Mouse (Mus musculus): ENCODE data around the gene Cdc6. TPM values are rescaled to one million over a fixed set of nuclear protein-coding genes. Genes with fewer than 3 reads are reported as not detected.

The Cdc6 gene
- polyA plus RNA-seq, 1 experiment = 11.8 TPM

DNA sequence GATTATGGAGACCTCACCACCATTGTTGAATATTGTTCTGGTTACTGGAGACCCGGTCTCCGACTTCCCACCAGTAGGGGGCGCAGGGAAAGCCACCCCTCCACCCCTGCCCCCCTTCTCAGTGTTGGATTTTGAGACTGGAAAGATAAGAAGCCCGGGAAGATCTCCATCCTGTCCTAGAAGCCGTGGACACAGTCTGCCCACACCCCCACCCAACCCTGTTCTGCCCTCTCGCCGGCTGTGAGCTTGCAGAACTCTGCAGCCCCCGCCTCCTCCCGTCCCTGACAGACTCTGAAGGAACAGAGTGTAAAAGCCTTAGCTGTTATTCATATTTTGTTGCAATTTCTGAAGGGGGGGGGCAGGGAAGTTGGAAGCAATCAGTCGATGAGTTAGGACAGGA is 46.8 kb downstream of the Cdc6 start:
- Histone ChIP-seq H3K4me3 (ENCODE audit: insufficient read depth, low read length) (no peak overlapping the region), H3K4me1 (ENCODE audit: control insufficient read depth, insufficient read depth, low read length) (peaks cover 12% of the 10 kb centered on the region), H3K27ac (ENCODE audit: insufficient read depth, low read length) (peak overlapping the region; percentile 59)
- TF ChIP-seq POLR2A (IDR thresholded peaks at IDR 0.05; ENCODE audit: low read depth, low read length) (0 out of 2 replicates have a peak, but pooled peaks have one; percentile 9), CTCF (IDR thresholded peaks at IDR 0.05; ENCODE audit: borderline replicate concordance, insufficient read depth, low read length) (0 out of 2 replicates have a peak, but pooled peaks have one; percentile 8)

DNA sequence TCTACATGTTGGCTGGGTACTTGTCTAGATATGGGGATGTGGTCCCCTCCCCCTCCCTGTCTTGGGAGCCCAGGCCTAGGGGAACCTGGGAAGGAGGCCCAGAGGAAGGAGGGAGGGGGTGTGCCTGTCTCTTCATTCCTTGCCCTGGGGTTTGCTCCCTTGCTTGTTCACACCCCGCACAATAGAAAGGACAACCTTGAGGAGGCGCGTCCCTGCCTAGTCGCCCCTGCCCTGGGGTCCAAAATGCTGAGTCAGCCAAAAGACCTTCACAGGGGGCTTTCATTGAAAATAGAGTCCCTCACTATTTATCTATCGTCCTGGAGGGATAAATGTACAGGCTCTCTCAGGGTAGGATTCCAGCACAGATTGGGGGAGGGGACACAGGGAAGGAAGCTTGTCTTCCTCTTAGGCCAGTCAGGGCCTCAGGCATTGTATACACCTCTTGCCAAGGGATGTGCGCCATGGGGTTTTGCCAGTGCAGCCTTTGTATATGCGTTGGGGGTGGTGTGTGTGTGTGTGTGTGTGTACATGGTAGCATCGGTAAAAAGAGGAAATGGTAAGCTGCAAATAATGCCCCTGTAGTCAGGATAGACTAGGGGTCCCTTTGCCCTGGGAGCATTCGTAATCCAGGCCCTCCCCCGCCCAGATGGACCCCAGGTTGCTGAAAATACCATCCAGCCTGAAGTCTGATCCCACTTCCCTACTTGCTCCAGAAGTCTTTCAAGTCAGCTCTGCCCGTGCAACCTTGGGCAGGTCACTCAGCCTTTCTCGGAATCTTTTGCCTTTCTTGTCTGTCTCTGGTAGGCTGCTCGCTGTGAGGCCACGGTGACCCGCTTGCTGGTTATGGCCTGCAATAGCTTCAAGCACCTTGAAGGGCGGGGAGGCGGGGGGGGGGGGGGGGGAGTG is 47.5 kb downstream of the Cdc6 start:
- TF ChIP-seq CTCF (IDR thresholded peaks at IDR 0.05; ENCODE audit: borderline replicate concordance, insufficient read depth, low read length) = no peak
- TF ChIP-seq POLR2A (IDR thresholded peaks at IDR 0.05; ENCODE audit: low read depth, low read length) = no peak
- H3K4me3 ChIP-seq (ENCODE audit: insufficient read depth, low read length) = no peak overlapping the region
- peak overlapping the region; percentile 59 for H3K27ac ChIP-seq (ENCODE audit: insufficient read depth, low read length)
- H3K4me1 ChIP-seq (ENCODE audit: control insufficient read depth, insufficient read depth, low read length) = peaks cover 12% of the 10 kb centered on the region

DNA sequence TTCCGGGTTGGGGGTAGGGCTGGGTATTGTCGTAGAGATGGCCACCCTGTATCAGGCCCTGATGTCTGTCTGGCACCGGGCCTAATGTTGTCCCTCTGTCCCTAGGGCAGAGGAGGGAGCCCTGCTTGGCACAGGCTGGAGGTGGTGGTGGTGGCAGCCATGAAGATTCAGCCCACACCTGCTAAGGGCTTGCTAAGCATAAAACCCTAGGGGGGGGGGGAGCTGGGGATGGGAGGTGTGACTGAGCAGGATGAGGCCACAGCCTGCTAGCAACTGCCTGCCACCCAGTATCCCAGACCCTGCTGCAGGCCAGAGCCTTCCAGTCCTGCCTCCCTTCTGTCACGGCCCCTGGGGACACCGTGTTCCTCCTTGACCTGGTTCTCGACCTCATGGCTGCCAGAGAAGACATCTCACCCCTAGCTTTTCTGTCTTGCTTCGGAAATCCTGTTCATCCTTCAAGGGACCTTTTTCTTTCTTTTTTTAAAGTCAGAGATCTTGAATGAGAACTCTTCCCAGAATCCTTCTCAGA is 48.2 kb downstream of the Cdc6 start:
- no peak overlapping the region for H3K4me3 ChIP-seq (ENCODE audit: insufficient read depth, low read length)
- H3K4me1 ChIP-seq (ENCODE audit: control insufficient read depth, insufficient read depth, low read length) = peaks cover 12% of the 10 kb centered on the region
- H3K27ac ChIP-seq (ENCODE audit: insufficient read depth, low read length) = no peak overlapping the region
- TF ChIP-seq CTCF (IDR thresholded peaks at IDR 0.05; ENCODE audit: borderline replicate concordance, insufficient read depth, low read length) = no peak
- TF ChIP-seq POLR2A (IDR thresholded peaks at IDR 0.05; ENCODE audit: low read depth, low read length) = no peak

DNA sequence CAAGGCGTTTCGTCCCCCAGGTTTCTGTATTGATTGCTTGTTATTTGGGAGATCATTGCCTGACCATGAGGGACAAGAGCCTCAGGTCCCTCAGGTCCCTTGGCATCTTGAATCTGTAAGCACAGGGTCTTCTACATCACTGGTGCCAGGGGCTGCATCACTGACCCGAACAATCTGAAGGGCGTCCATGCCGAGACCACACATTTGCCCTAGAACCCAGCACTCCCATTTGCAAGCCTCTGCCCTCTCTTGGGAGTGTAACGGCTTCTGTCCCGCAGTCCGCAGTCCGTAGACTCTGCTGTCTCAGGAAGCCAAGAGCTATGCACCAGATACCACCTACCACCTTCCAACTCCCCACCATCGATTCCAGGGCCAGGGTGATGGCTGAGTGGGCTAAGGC is 48.7 kb downstream of the Cdc6 start:
- TF ChIP-seq POLR2A (IDR thresholded peaks at IDR 0.05; ENCODE audit: low read depth, low read length) (no peak), CTCF (IDR thresholded peaks at IDR 0.05; ENCODE audit: borderline replicate concordance, insufficient read depth, low read length) (no peak)
- no peak overlapping the region for H3K27ac ChIP-seq (ENCODE audit: insufficient read depth, low read length)
- H3K4me1 ChIP-seq (ENCODE audit: control insufficient read depth, insufficient read depth, low read length) = peaks cover 12% of the 10 kb centered on the region
- no peak overlapping the region for H3K4me3 ChIP-seq (ENCODE audit: insufficient read depth, low read length)

DNA sequence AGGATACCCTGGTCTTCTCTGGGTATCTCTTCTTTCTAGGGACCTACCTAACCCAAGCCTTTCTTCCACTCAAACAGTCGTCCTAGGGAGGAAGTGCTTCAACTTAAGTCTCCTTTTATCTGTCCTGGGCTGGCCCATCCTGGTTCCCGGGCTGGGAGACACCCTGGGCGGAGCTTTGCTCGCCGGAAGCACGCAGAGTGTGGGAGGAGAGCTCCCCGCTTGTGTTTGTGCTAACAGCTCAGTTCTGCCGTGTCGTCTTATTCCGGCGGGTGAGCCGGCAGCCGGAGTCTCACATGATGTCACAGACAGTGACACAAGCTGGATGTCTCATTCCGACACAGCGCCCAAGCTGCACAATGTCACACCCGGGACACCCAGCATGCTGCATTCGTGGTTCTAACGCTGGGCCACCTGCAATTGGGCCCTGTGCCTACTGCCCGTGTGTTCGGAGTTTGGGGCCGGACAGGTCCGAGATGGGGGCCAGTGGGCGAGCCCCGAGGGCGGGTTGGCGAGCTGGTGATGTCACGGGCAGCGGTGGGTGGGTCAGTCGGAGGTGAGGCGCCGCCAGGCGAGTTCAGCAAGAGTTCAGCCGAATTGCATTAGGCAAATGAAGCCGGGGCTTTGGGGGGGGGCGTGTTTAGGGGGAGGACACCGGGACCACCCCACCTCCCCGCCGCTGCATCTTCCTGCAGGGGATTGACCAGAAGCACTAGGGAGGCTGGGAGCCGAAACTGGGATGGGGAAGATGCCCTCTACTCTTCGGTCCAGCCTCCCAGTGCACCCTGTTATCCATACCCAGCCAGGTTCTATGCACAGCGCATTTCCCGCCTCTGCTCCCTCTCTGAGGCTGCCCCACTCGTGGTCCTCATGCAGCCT is 52.1 kb downstream of the Cdc6 start:
- peaks cover 6% of the 10 kb centered on the region for H3K4me1 ChIP-seq (ENCODE audit: control insufficient read depth, insufficient read depth, low read length)
- H3K4me3 ChIP-seq (ENCODE audit: insufficient read depth, low read length) = peak overlapping the region; percentile 82
- peak overlapping the region; percentile 66 for H3K27ac ChIP-seq (ENCODE audit: insufficient read depth, low read length)
- no peak for TF ChIP-seq CTCF (IDR thresholded peaks at IDR 0.05; ENCODE audit: borderline replicate concordance, insufficient read depth, low read length)
- TF ChIP-seq POLR2A (IDR thresholded peaks at IDR 0.05; ENCODE audit: low read depth, low read length) = peak; percentile 85

DNA sequence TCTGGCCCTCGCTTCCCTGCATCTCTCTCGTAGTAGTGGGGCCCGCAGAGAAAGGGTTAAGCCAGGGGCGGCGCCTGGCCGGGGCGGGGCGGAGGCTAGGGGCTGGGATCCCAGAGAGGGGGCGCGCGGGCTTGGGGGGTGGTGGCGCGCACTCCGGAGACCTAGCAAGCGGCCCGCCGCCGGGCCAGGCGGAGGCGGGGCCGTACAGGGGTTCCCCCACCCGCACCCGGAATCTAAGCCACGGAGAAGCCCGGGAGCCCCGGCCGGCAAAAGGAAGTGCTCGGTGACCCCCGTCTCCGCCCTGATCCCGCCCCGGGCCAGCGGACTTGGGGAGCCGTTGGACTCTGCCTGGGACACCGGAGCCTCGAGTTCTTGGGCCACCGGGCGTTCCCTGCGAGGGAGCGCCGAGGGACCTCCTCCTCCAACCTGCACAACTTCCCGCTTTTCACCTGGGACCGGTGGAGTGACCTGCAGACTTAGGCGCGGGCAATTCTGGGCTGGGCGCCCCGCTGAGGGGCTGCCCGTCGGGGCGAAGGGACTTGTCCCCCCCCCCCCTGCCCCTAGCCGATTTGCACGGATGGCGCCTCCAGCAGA is 52.8 kb downstream of the Cdc6 start:
- TF ChIP-seq CTCF (IDR thresholded peaks at IDR 0.05; ENCODE audit: borderline replicate concordance, insufficient read depth, low read length) (no peak), POLR2A (IDR thresholded peaks at IDR 0.05; ENCODE audit: low read depth, low read length) (0 out of 2 replicates have a peak, but pooled peaks have one; percentile 24)
- H3K4me3 ChIP-seq (ENCODE audit: insufficient read depth, low read length) = peak overlapping the region; percentile 82
- H3K4me1 ChIP-seq (ENCODE audit: control insufficient read depth, insufficient read depth, low read length) = peaks cover 7% of the 10 kb centered on the region
- peak overlapping the region; percentile 76 for H3K27ac ChIP-seq (ENCODE audit: insufficient read depth, low read length)

DNA sequence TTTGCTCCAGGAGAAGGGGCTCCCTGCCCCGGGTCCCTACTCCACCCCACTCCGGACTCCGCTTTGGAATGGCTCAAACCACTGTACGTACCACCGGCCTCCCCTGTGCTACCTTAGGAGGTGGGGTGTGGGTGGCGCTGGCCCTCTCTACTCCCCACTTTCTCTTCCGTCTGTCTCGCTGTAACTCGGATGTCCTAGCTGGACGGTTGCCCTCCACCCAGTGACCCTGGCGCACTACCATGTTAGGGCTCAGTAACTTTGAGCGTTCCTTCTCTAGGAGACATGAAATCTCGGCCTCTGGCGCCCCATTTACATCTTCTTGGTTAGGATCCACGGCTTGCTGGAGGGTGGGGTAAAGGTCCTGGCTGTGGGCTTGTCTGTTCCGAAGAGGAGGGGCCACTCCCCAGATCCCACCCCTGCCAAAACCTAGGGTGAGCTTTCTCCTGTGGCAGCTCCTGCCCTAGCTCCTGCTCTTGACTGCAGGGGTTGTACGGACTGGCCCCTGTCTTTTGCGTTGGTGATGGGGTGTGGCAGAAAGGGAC is 53.5 kb downstream of the Cdc6 start:
- H3K4me3 ChIP-seq (ENCODE audit: insufficient read depth, low read length) = peak overlapping the region; percentile 82

DNA sequence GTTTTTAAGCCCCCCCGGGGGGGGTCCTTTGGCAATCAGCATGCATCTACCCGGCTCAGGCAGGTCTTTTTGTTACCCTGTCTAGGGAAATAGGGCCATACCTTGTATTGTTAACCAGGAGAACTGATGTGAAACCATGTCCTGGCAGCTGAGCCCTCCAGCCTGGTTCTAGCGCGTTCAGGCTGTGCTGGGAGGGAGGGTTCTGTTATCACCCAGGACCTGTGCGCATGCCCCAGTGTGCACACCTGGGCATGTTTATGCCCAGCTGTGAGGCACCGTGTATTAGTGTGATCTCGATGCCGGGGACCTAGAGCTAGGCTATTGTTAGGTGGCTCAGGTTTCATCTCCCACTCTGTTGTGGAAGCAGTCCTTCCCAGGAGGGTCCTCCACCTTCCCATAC is 54.2 kb downstream of the Cdc6 start:
- H3K27ac ChIP-seq (ENCODE audit: insufficient read depth, low read length) = peak overlapping the region; percentile 76
- H3K4me3 ChIP-seq (ENCODE audit: insufficient read depth, low read length) = peak overlapping the region; percentile 82
- H3K4me1 ChIP-seq (ENCODE audit: control insufficient read depth, insufficient read depth, low read length) = peaks cover 17% of the 10 kb centered on the region
- no peak for TF ChIP-seq CTCF (IDR thresholded peaks at IDR 0.05; ENCODE audit: borderline replicate concordance, insufficient read depth, low read length)
- TF ChIP-seq POLR2A (IDR thresholded peaks at IDR 0.05; ENCODE audit: low read depth, low read length) = no peak

More for the DNA sequence above, 53.5 kb downstream of the Cdc6 start:
- Histone ChIP-seq H3K27ac (ENCODE audit: insufficient read depth, low read length) (peak overlapping the region; percentile 76), H3K4me1 (ENCODE audit: control insufficient read depth, insufficient read depth, low read length) (peaks cover 12% of the 10 kb centered on the region)
- peak; percentile 60; the same call in 1 of the 2 replicates for TF ChIP-seq POLR2A (IDR thresholded peaks at IDR 0.05; ENCODE audit: low read depth, low read length)
- no peak for TF ChIP-seq CTCF (IDR thresholded peaks at IDR 0.05; ENCODE audit: borderline replicate concordance, insufficient read depth, low read length)

Measured in embryonic fibroblast, embryonic 13.5 days (primary cell).